Mouse (Mus musculus) embryonic facial prominence, embryonic 14.5 days (tissue): Measurements from ENCODE around the gene Gxylt2. TPM values are rescaled to one million over a fixed set of nuclear protein-coding genes. Genes with fewer than 3 reads are reported as not detected.
A peak's percentile ranks its signal among the peaks of the same experiment; 100 is the strongest.

Source experiments
- ATAC-seq: fragments of 200-750 bp; cut with Nextera tagmentation; 2 replicates; pipeline ENCODE4 v1.8.0; 2017; ENCODE audit warnings: low read depth, moderate number of reproducible peaks, moderate TSS enrichment
- DNase-seq: peaks from one replicate; pipeline ENCODE4 v3.0.0-alpha.2; 2015; ENCODE audit warnings: low spot score
- H3K27ac ChIP-seq: fragments of 300-500 bp; sonication (generic); replicated peaks from 2 replicates; pipeline ENCODE4 v1.5.1; 2014; ENCODE audit warnings: low read depth, mild to moderate bottlenecking, low read length, moderate library complexity
- H3K27me3 ChIP-seq: fragments of 300-500 bp; sonication (generic); replicated peaks from 2 replicates; pipeline ENCODE4 v1.6.1; 2014; ENCODE audit warnings: low read length; ENCODE audit not compliant: control insufficient read depth, insufficient read depth
- H3K36me3 ChIP-seq: fragments of 300-500 bp; sonication (generic); 2 replicates; pipeline ENCODE4 v1.6.1; 2014; ENCODE audit warnings: low read length, mixed read lengths; ENCODE audit not compliant: control insufficient read depth, insufficient read depth
- H3K4me1 ChIP-seq: fragments of 300-500 bp; sonication (generic); 2 replicates; pipeline ENCODE4 v1.6.1; 2014; ENCODE audit warnings: antibody characterized with exemption, low read length; ENCODE audit not compliant: control insufficient read depth, insufficient read depth
- H3K4me2 ChIP-seq: fragments of 300-500 bp; sonication (generic); 2 replicates; pipeline ENCODE4 v1.6.1; 2014; ENCODE audit warnings: low read depth, mild to moderate bottlenecking, low read length, moderate library complexity, mixed read lengths
- H3K4me3 ChIP-seq: fragments of 300-500 bp; sonication (generic); 2 replicates; pipeline ENCODE4 v1.5.1; 2014; ENCODE audit warnings: low read depth, mild to moderate bottlenecking, low read length
- H3K9ac ChIP-seq: fragments of 300-500 bp; sonication (generic); 2 replicates; pipeline ENCODE4 v1.6.1; 2014; ENCODE audit warnings: low read depth, mild to moderate bottlenecking, low read length, moderate library complexity, mixed read lengths
- H3K9me3 ChIP-seq: fragments of 300-500 bp; sonication (generic); 2 replicates; pipeline ENCODE4 v1.6.1; 2016; ENCODE audit warnings: low read length; ENCODE audit not compliant: control insufficient read depth
- WGBS: fragments of 180-500 bp; shearing (Covaris S2); extraction: QIAGEN DNeasy Blood & Tissue Kit; methylation state at CpG from one replicate; pipeline ENCODE4 v1.1.7; 2014; 5-methylcytosine and 5-hydroxymethylcytosine counted together
- polyA plus RNA-seq: library from polyadenylated mRNA; unstranded; fragments of >200 nt; fragmentation: Nextera tagmentation; extraction: Ambion mirVana; gene quantifications from 2 replicates; pipeline ENCODE4 v1.2.1, GENCODE M21; 2014

Gxylt2 gene
- polyA plus RNA-seq, 1 experiment from 2014 or later = 33.7 TPM

DNA sequence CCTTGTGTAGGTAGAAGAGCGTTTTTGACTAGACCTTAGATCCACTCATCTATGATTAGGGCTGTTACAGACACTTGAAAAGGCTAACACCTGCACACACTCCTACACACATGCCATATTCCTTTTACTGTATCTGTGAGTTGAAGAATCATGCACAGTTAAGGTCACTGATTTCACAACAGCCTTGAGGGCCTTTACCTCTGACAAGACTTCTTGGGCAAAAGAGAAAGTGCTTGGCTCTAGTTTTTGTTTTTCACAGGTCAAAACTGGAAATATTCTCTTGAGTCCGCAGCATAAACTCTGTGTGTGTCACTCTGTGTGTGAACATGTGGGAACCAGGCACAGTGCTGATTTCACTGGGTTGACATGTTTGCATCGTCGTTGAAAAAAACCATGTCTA, 105.6 kb downstream of the Gxylt2 start:
- ATAC-seq (no peak), DNase-seq (no peak)
- no peak overlapping the region for H3K4me2 ChIP-seq
- H3K4me1 ChIP-seq = no peaks in the 10 kb centered on the region
- H3K9ac ChIP-seq = no peak overlapping the region
- H3K27me3 ChIP-seq = no peaks in the 10 kb centered on the region
- no peak overlapping the region for H3K4me3 ChIP-seq
- WGBS = 85% methylated on average over 4 of the region's 4 CpGs
- H3K9me3 ChIP-seq = no peaks in the 10 kb centered on the region
- H3K27ac ChIP-seq = no peak overlapping the region
- peaks cover 10% of the 10 kb centered on the region; the same call in 1 of the 2 replicates for H3K36me3 ChIP-seq

- DNase-seq (no peak), ATAC-seq (no peak)
- Histone ChIP-seq H3K9ac (no peak overlapping the region), H3K27me3 (no peaks in the 10 kb centered on the region), H3K4me3 (no peak overlapping the region), H3K4me1 (no peaks in the 10 kb centered on the region), H3K27ac (no peak overlapping the region), H3K4me2 (no peak overlapping the region), H3K9me3 (no peaks in the 10 kb centered on the region), H3K36me3 (0 out of 2 replicates have a peak, but pooled peaks cover 3% of the 10 kb centered on the region)
- 94% methylated on average over 3 of the region's 3 CpGs for WGBS
Measured at GRCm38 (mm10) chr6:100811731-100812130, 107.2 kb downstream of the Gxylt2 start.

DNA sequence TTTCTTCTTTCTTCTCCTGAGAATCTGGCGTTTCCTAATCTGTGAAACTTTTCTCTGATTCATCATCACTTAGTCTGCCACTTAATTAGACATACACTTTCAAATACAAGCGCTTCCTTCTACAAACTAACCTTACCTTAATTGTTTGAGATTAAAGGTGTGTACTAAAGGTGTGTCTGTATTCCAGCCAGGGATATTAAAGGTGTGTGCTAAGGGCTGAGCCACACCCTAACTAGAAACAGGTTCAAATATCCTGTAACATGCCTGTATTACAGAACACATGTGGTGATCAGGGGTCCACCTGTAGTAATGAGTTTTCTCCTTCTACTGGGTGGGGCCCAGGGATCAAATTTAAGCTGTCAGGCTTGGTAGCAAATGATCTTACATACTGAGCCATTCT, 116.8 kb downstream of the Gxylt2 start:
- no peak overlapping the region for H3K4me2 ChIP-seq
- DNase-seq (no peak), ATAC-seq (no peak)
- H3K27ac ChIP-seq = no peak overlapping the region
- no peak overlapping the region for H3K9ac ChIP-seq
- H3K36me3 ChIP-seq = no peaks in the 10 kb centered on the region
- H3K27me3 ChIP-seq = no peaks in the 10 kb centered on the region
- 84% methylated on average over 2 of the region's 2 CpGs for WGBS
- H3K9me3 ChIP-seq = no peaks in the 10 kb centered on the region
- H3K4me3 ChIP-seq = no peak overlapping the region
- H3K4me1 ChIP-seq = no peaks in the 10 kb centered on the region

DNA sequence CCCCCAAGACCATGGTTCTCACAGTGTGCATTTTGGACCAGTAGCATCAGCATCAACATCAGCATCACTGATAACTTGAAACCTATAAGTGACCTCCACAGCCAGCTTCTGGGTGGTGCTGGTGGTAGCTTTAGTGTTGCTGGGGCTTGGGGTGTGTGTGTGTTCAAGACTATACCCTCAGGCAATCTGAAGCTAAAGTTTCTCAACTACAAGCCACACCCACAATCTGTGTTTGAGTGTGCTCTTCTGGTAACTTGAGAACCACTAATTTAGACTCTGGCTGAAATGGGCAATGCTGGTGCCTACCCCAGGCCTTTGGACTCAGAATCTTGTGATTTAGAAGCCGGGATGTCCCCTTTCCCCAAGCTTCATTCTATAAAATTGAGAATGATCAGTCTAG, 118.8 kb downstream of the Gxylt2 start:
- H3K4me1 ChIP-seq = no peaks in the 10 kb centered on the region
- no peak for ATAC-seq
- no peaks in the 10 kb centered on the region for H3K9me3 ChIP-seq
- H3K4me2 ChIP-seq = no peak overlapping the region
- no peak overlapping the region for H3K9ac ChIP-seq
- no peak overlapping the region for H3K4me3 ChIP-seq
- H3K27ac ChIP-seq = no peak overlapping the region
- peak; percentile 66 for DNase-seq
- H3K36me3 ChIP-seq = no peaks in the 10 kb centered on the region
- no peaks in the 10 kb centered on the region for H3K27me3 ChIP-seq
- WGBS = 35% methylated on average over 1 of the region's 1 CpGs

- Histone ChIP-seq H3K4me1 (no peaks in the 10 kb centered on the region), H3K27ac (no peak overlapping the region), H3K9me3 (no peaks in the 10 kb centered on the region), H3K36me3 (no peaks in the 10 kb centered on the region), H3K9ac (no peak overlapping the region), H3K4me2 (no peak overlapping the region), H3K4me3 (no peak overlapping the region), H3K27me3 (no peaks in the 10 kb centered on the region)
- DNase-seq (no peak), ATAC-seq (no peak)
- 62% methylated on average over 7 of the region's 7 CpGs for WGBS
Measured at GRCm38 (mm10) chr6:100824381-100824965, 119.9 kb downstream of the Gxylt2 start.

DNA sequence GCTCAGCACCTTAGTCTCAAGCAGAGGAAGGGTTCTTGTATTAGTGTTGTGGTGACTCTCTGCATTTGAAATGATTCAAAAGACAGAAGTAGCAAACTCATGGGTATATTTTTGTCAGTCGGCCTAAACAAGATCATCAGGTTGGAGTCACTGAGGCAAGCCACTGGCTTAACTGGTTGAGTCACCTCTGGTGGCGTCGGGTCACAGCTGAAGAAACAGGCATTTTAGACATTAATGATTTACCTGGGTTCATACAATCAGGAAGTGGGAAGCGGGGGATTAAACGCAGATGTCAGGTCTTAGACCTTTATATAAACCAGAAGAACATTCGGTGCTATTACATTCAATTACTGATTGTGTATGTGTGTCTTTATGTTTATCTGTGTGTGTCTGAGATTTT, 121.5 kb downstream of the Gxylt2 start:
- Histone ChIP-seq H3K4me3 (no peak overlapping the region), H3K9me3 (no peaks in the 10 kb centered on the region), H3K4me1 (no peaks in the 10 kb centered on the region), H3K27ac (no peak overlapping the region), H3K36me3 (no peaks in the 10 kb centered on the region), H3K9ac (no peak overlapping the region), H3K27me3 (no peaks in the 10 kb centered on the region), H3K4me2 (no peak overlapping the region)
- 66% methylated on average over 6 of the region's 6 CpGs for WGBS
- ATAC-seq (no peak), DNase-seq (no peak)

GRCm38 (mm10) chr6:100828565-100828964, 124.0 kb downstream of the Gxylt2 start:
- DNase-seq (no peak), ATAC-seq (no peak)
- Histone ChIP-seq H3K4me1 (no peaks in the 10 kb centered on the region), H3K9me3 (no peaks in the 10 kb centered on the region), H3K27me3 (no peaks in the 10 kb centered on the region), H3K9ac (no peak overlapping the region), H3K36me3 (no peaks in the 10 kb centered on the region), H3K4me3 (no peak overlapping the region), H3K4me2 (no peak overlapping the region), H3K27ac (no peak overlapping the region)
- WGBS = 95% methylated on average over 7 of the region's 7 CpGs

DNA sequence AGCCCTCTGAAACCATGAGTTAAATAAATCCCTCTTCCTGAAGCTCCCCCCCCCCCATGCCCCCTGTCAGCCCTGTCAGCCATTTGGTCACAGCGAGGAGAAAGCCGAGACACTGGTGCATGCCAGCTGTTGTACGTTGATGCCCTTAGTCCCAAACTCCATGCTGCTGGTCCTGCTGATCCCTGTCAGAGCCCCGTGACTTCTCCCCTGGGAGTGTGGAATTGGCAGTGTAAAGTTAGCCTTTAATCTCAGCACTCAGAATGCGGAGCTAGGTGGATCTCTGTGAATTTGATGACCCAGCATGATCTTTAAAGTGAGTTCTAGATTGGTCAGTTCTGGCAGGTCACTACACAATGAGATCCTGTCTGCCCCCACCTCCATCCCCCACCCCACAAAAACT, 125.2 kb downstream of the Gxylt2 start:
- WGBS = 81% methylated on average over 5 of the region's 5 CpGs
- Histone ChIP-seq H3K4me2 (no peak overlapping the region), H3K9ac (no peak overlapping the region), H3K27ac (no peak overlapping the region), H3K4me3 (no peak overlapping the region), H3K36me3 (peaks cover 2% of the 10 kb centered on the region; the same call in 1 of the 2 replicates), H3K27me3 (no peaks in the 10 kb centered on the region), H3K4me1 (peaks cover 6% of the 10 kb centered on the region; the same call in 1 of the 2 replicates), H3K9me3 (no peaks in the 10 kb centered on the region)
- DNase-seq = no peak
- ATAC-seq = no peak

DNA sequence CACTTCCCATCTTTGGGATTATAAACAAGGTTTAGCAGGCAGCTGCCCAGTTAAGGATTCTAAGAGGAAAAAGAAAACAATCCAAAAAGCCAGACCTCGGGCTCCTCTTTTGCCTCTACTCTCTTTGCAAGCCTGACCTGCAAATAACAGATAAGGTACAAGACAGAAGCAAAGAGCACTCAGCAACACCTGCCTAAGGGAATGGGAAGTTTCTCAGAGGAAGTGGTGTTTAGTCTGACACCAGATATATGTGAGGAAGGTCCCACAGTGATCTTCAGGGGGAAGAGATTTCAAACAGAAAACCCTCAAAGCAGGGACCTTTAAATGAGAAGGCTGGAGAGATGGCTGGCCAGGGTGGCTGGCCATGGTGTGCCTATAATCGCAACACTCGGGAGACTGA, 126.7 kb downstream of the Gxylt2 start:
- ATAC-seq (no peak), DNase-seq (no peak)
- H3K9ac ChIP-seq = no peak overlapping the region
- no peak overlapping the region for H3K4me2 ChIP-seq
- no peak overlapping the region for H3K4me3 ChIP-seq
- peaks cover 15% of the 10 kb centered on the region for H3K36me3 ChIP-seq
- H3K9me3 ChIP-seq = no peaks in the 10 kb centered on the region
- H3K27me3 ChIP-seq = no peaks in the 10 kb centered on the region
- no peak overlapping the region for H3K27ac ChIP-seq
- WGBS = 84% methylated on average over 3 of the region's 3 CpGs
- H3K4me1 ChIP-seq = peaks cover 7% of the 10 kb centered on the region; the same call in 1 of the 2 replicates
